Mouse (Mus musculus): ENCODE results near the gene Peak1. TPM values are rescaled to one million over a fixed set of nuclear protein-coding genes. Genes with fewer than 3 reads are reported as not detected.

Gene Peak1
- 52.0 TPM for polyA plus RNA-seq (2017; shearing (Covaris generic))

DNA sequence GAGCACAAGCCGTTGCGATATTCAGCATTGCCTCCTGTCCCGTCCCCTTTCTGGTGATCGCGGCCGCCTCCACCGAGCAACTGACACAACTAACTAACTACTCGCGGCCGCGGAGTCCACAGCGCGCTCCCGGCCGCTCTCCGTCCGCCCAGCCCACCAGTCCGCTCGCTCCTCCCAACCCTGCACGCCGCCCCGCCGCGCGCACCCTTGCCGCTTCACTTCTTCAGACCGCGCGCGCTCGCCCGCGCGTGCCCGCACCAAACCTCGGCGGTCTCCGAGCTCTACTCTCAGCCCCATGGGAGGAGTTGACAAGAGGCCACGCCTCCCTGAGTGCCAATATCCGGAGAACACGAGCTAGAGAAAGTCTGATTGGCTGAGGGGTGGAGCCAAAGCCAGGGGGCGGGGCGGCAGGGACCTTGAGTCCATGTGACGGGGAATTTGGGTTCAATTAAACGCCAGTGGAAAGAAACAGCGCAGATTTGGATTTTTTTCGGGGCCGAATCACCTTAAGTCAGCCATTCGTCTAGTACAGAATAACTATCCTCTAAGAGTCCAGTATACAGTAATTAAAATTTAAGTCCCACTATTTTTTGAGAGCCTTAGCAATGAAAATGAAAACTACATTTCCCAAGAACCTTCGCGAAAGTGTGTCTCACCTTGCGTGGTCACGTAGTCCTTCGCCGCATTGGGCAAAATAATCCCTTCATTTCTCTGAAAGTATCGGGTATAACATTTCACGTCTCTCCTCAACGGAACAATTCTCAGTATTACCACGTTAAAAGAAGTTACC lies at the start of gene Peak1, which contains the start of gene Hmg20a:
TSS of gene Peak1 (minus strand) at position 120 of the 790 bp plus-strand sequence.
TSS of gene Hmg20a (plus strand) at position 662 of the 790 bp plus-strand sequence.

DNA sequence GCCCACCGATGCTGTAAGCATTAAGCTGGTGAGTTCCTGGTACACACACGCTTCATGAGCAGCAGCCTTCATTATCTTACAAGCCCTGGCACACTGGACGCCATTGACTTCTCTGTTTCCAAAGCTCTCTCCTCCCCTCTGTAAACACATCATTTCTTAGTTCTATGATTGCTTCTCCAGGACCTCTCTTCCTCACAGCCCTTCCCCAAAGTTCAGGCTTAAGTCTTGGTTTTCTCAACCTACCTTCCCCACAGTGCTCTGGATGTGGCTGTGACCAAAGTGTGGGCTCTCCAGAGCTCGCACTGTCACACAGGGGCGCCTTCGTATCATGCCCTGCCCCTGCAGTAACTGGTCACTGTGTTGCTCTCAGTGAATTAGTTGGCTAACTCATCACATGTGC lies 252.5 kb downstream of the Peak1 start, which contains the start of gene Tspan3:
TSS of gene Tspan3 (minus strand) at position 101 of the 400 bp plus-strand sequence.

Other genes with a start within 250 kb of the Peak1 start
- 39.9 TPM for gene Hmg20a, start 542 bp upstream of the Peak1 start, polyA plus RNA-seq (2017; shearing (Covaris generic))